Mouse (Mus musculus) cerebellum, adult 2 months (tissue): ENCODE data around the gene Rp2.

ENCODE experiments used
- CTCF ChIP-seq: fragments of 200-500 bp; IDR thresholded peaks from 2 replicates; pipeline ENCODE4 v1.5.1; 2011; ENCODE audit warnings: low read depth, mild to moderate bottlenecking, control low read depth, low read length, moderate library complexity, borderline replicate concordance; ENCODE audit not compliant: insufficient read depth
- POLR2A ChIP-seq: fragments of 200-500 bp; IDR thresholded peaks from 2 replicates; pipeline ENCODE4 v1.6.1; 2011; ENCODE audit warnings: low read length, control low read depth, borderline replicate concordance; ENCODE audit not compliant: insufficient read depth

DNA sequence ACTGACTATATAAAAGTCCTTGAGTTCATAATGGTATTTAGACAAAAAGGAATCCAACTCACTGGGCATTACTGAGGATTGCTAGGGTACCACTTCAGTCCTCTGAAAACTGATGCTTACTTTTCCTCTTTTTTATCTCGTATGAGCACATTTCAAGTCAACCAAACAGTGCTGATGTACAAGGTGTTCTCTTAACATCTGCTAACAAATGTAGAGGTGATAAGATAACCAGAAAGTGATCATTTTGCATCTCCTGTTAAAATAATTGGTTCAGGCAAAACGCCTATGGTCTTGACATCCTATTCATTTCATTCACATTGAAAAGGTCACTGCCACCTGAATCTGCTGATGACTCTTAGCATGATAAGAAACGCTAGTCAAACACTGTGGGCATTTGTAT lies 28.7 kb downstream of the Rp2 start:
- TF ChIP-seq POLR2A = no peak
- no peak for TF ChIP-seq CTCF
